Mouse (Mus musculus): ENCODE data around the gene Lrrc8d. TPM values are rescaled to one million over a fixed set of nuclear protein-coding genes. Genes with fewer than 3 reads are reported as not detected.
"Not testable (repeated sequence)": the region's sequence is repeated elsewhere in the genome, so short reads cannot be mapped to it uniquely, and the experiment has no call there.

The Lrrc8d gene
- polyA plus RNA-seq, 1 experiment from 2014 or later = 24.5 TPM

DNA sequence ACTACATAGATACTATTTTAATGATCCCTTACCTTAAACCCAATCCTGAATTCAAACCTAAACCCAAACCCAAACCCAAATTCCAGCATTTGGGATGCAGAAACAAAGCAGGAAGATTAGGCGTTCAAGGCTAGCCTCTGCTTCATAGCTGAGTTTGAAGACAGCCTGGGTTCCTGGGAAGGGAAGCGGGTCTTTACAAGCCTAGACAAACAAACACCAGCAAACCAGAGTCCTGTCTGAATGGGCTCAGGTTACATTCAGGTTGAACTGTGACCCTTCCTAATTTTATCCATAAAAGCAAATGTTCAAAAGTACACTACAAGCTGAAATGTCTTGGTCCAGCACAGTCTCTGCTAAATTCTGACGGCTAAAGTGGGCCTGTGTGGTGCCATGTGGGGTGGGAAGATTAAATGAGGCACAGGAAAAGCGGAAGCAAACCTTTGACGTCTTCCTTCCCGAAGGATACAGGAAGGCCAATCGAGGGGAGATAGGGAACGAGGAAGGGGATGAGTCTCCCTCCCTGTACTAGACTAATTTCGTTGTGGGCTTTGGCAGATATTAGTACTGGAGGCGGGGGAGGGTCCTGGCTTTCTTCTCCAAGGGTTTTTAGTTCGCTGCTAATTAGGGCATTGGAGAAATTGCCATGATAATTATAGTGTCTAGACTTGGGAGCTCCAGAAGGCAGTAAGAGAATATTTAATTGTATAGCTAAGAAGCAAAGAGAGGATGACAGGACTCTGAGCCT is 160.1 kb downstream of the Lrrc8d start:
- WGBS = 73% methylated on average over 11 of the region's 11 CpGs
- DNase-seq (ENCODE audit: low spot score, missing footprints) (peak; percentile 62), ATAC-seq (ENCODE audit: low FRiP score) (no peak)

DNA sequence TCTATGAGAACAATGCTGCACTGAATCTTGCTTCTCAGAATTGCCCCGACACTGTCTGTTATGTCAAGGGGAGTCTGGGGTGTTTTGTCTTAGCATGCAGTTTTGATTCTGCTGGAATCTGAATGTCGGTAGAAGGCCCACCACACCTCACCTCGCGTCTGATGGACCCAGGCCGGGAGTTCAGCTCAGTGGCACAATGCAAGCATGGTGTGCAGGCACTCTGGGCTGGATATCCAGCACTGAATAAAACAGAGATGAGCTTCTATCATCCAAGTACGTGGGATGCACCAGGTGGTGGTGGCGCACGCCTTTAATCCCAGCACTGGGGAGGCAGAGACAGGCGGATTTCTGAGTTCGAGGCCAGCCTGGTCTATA is 160.7 kb downstream of the Lrrc8d start:
- 90% methylated on average over 10 of the region's 10 CpGs for WGBS
- Histone ChIP-seq H3K4me3 (ENCODE audit: low read depth, low read length) (no peak overlapping the region), H3K4me1 (ENCODE audit: control insufficient read depth, insufficient read depth, low read length) (no peaks in the 10 kb centered on the region), H3K36me3 (ENCODE audit: control insufficient read depth, insufficient read depth, low read length) (no peaks in the 10 kb centered on the region), H3K4me2 (no peak overlapping the region), H3K27ac (ENCODE audit: low read depth, low read length) (no peak overlapping the region), H3K27me3 (ENCODE audit: control insufficient read depth, insufficient read depth, low read length) (no peaks in the 10 kb centered on the region), H3K9me3 (ENCODE audit: control insufficient read depth, low read length) (no peaks in the 10 kb centered on the region), H3K9ac (ENCODE audit: low read length) (no peak overlapping the region)
- ATAC-seq (ENCODE audit: low FRiP score) = no peak
- peak; percentile 67 for DNase-seq (ENCODE audit: low spot score, missing footprints)

More for the DNA sequence above, 160.1 kb downstream of the Lrrc8d start:
- Histone ChIP-seq H3K9me3 (ENCODE audit: control insufficient read depth, low read length) (no peaks in the 10 kb centered on the region), H3K4me3 (ENCODE audit: low read depth, low read length) (no peak overlapping the region), H3K4me2 (no peak overlapping the region), H3K9ac (ENCODE audit: low read length) (no peak overlapping the region), H3K4me1 (ENCODE audit: control insufficient read depth, insufficient read depth, low read length) (no peaks in the 10 kb centered on the region), H3K27me3 (ENCODE audit: control insufficient read depth, insufficient read depth, low read length) (no peaks in the 10 kb centered on the region), H3K27ac (ENCODE audit: low read depth, low read length) (no peak overlapping the region), H3K36me3 (ENCODE audit: control insufficient read depth, insufficient read depth, low read length) (no peaks in the 10 kb centered on the region)

DNA sequence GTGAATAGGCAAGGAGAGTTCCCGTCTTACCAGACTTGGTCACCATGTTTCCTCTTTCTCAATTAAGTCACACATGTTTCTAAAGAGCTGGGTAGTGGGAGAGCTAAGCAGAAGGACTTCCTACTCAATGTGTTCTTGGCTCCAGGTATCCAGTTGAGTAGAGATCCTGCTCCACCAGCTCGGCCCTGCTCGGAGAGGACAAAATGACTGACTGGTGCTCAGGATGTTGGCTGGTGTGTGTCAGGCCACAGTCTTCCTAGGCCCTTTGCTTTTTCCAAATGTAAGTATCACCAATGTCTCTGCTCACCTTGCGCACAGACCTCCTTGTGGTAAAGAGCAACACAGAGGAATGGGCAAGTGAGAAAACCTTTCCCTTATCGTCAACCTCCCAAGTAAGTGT is 161.8 kb downstream of the Lrrc8d start:
- no peaks in the 10 kb centered on the region for H3K9me3 ChIP-seq (ENCODE audit: control insufficient read depth, low read length)
- no peaks in the 10 kb centered on the region for H3K4me1 ChIP-seq (ENCODE audit: control insufficient read depth, insufficient read depth, low read length)
- no peak for ATAC-seq (ENCODE audit: low FRiP score)
- no peak overlapping the region for H3K4me2 ChIP-seq
- WGBS = 95% methylated on average over 5 of the region's 5 CpGs
- no peak overlapping the region for H3K9ac ChIP-seq (ENCODE audit: low read length)
- no peak overlapping the region for H3K4me3 ChIP-seq (ENCODE audit: low read depth, low read length)
- H3K27me3 ChIP-seq (ENCODE audit: control insufficient read depth, insufficient read depth, low read length) = no peaks in the 10 kb centered on the region
- H3K27ac ChIP-seq (ENCODE audit: low read depth, low read length) = no peak overlapping the region
- peak; percentile 17 for DNase-seq (ENCODE audit: low spot score, missing footprints)
- no peaks in the 10 kb centered on the region for H3K36me3 ChIP-seq (ENCODE audit: control insufficient read depth, insufficient read depth, low read length)

DNA sequence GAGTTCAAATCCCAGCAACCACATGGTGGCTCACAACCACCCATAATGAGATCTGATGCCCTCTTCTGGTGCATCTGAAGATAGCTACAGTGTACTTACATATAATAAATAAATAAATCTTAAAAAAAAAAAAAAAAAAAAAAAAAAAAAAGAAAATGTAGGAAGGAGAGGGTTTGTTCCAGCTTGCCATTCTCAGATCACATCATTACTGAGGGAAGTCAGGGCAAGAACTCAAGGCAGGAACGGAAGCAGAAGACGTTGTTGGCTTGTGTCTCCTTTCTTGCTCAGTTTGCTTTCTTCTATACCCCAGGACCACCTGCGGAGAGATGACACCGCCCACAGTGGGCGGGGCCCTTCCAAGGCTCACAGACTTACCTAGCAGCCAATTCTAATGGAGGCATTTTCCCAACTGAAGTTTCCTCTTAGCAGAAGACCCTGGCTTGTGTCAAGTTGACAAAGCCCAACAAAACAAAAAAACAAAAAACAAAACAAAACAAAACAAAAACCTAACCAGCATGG is 165.4 kb downstream of the Lrrc8d start:
- peak; percentile 75 for DNase-seq (ENCODE audit: low spot score, missing footprints)
- not testable (repeated sequence) for H3K27ac ChIP-seq (ENCODE audit: low read depth, low read length); H3K4me2 ChIP-seq; H3K4me1 ChIP-seq (ENCODE audit: control insufficient read depth, insufficient read depth, low read length); H3K36me3 ChIP-seq (ENCODE audit: control insufficient read depth, insufficient read depth, low read length); H3K9ac ChIP-seq (ENCODE audit: low read length); H3K9me3 ChIP-seq (ENCODE audit: control insufficient read depth, low read length); H3K4me3 ChIP-seq (ENCODE audit: low read depth, low read length); H3K27me3 ChIP-seq (ENCODE audit: control insufficient read depth, insufficient read depth, low read length); ATAC-seq (ENCODE audit: low FRiP score)
- WGBS = 41% methylated on average over 5 of the region's 5 CpGs

DNA sequence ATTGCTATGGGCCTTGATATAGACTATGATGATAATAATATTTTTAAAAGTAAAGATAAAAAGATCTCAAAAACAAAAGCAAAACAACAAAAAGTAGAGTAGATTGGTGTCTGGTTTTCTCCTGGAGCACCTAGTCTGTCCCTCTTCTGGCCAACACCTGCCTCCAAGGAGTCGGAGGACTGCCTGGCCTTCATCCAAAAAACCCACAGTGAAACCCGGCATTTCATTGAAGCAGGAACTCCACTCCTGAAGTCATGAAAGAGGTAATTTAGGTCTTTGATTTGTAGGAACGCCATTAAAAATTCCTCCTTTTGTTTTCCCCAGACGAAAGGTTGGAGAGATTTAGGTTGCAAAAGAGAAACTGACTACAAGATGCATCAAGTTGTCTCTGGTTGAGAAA is 167.7 kb downstream of the Lrrc8d start:
- ATAC-seq (ENCODE audit: low FRiP score) (no peak), DNase-seq (ENCODE audit: low spot score, missing footprints) (no peak)
- WGBS = 73% methylated on average over 4 of the region's 4 CpGs
- Histone ChIP-seq H3K9me3 (ENCODE audit: control insufficient read depth, low read length) (no peaks in the 10 kb centered on the region), H3K27me3 (ENCODE audit: control insufficient read depth, insufficient read depth, low read length) (no peaks in the 10 kb centered on the region), H3K27ac (ENCODE audit: low read depth, low read length) (no peak overlapping the region), H3K4me1 (ENCODE audit: control insufficient read depth, insufficient read depth, low read length) (no peaks in the 10 kb centered on the region), H3K9ac (ENCODE audit: low read length) (no peak overlapping the region), H3K4me3 (ENCODE audit: low read depth, low read length) (no peak overlapping the region), H3K36me3 (ENCODE audit: control insufficient read depth, insufficient read depth, low read length) (no peaks in the 10 kb centered on the region), H3K4me2 (no peak overlapping the region)

DNA sequence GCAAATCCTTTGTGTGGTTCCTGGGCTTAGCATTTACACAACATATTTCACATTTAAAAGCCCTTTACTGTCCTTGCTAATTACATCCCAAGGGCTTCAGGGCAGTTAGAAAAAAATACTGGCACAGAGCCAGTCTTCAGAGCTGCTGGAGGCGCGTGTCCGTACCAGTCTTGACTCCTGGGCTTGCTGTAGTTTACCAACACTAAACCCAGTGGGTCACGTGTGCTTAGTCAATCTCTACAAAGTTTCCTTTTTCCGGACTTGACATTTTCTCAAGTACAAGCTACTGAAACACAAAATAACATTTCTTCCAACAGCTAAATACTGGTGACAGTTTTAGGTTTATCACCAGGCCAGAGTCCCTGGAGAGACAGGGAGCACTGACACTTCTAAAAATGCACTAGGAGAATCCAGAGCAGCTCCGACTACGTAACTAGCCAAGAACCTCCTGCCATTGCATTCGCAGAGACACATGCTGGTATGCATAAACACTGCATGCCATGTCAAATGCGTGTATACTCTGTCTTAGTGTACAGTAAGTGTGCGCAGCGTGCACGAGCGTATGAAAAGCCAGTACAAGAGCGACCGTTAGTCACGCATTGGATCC is 168.2 kb downstream of the Lrrc8d start:
- DNase-seq (ENCODE audit: low spot score, missing footprints) (peak; percentile 76), ATAC-seq (ENCODE audit: low FRiP score) (no peak)
- Histone ChIP-seq H3K4me3 (ENCODE audit: low read depth, low read length) (no peak overlapping the region), H3K9ac (ENCODE audit: low read length) (no peak overlapping the region), H3K4me2 (no peak overlapping the region), H3K36me3 (ENCODE audit: control insufficient read depth, insufficient read depth, low read length) (no peaks in the 10 kb centered on the region), H3K27me3 (ENCODE audit: control insufficient read depth, insufficient read depth, low read length) (no peaks in the 10 kb centered on the region), H3K27ac (ENCODE audit: low read depth, low read length) (no peak overlapping the region), H3K4me1 (ENCODE audit: control insufficient read depth, insufficient read depth, low read length) (no peaks in the 10 kb centered on the region), H3K9me3 (ENCODE audit: control insufficient read depth, low read length) (no peaks in the 10 kb centered on the region)
- WGBS = 88% methylated on average over 16 of the region's 16 CpGs

DNA sequence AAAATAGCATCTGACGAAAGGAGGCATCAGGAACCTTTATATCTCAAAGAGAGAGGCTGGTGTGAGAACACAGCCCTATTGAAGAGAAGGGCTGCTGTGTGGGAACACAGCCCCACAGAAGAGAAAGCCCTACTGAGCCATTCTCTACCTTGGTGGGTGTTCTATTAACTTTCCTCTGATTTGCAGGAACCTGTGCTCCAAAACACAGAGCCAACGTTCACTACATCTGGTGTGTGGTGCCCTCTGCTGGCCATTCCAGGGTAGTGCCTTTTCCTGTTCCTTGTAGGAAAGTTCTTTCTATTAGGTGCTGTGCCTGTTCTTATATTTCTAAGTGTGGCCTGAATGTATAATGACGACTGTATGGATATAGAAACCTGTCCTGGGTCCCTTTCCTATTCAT is 168.8 kb downstream of the Lrrc8d start:
- H3K27ac ChIP-seq (ENCODE audit: low read depth, low read length) = no peak overlapping the region
- no peak overlapping the region for H3K4me3 ChIP-seq (ENCODE audit: low read depth, low read length)
- H3K4me1 ChIP-seq (ENCODE audit: control insufficient read depth, insufficient read depth, low read length) = no peaks in the 10 kb centered on the region
- H3K27me3 ChIP-seq (ENCODE audit: control insufficient read depth, insufficient read depth, low read length) = no peaks in the 10 kb centered on the region
- DNase-seq (ENCODE audit: low spot score, missing footprints) (peak; percentile 98), ATAC-seq (ENCODE audit: low FRiP score) (peak; percentile 57; the same call in 1 of the 2 replicates)
- WGBS = 24% methylated on average over 3 of the region's 3 CpGs
- no peaks in the 10 kb centered on the region for H3K36me3 ChIP-seq (ENCODE audit: control insufficient read depth, insufficient read depth, low read length)
- no peak overlapping the region for H3K4me2 ChIP-seq
- no peaks in the 10 kb centered on the region for H3K9me3 ChIP-seq (ENCODE audit: control insufficient read depth, low read length)
- H3K9ac ChIP-seq (ENCODE audit: low read length) = no peak overlapping the region

DNA sequence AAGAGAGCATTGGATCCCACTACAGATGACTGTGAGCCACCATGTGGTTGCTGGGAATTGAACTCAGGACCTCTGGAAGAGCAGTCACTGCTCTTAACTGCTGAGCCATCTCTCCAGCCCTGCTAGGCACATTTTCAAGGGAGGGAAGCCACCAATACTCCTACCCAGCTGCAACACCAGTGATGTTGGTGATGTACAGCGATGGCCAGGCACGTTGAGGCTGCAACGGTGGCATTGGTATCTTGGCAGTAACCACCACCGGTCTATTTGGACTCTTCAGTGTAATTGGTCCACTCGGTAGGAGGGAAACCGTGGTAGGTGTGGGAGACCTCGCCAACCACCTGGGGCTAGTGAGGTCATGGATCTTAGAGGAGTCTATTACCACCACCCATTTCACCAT is 170.0 kb downstream of the Lrrc8d start:
- Histone ChIP-seq H3K36me3 (ENCODE audit: control insufficient read depth, insufficient read depth, low read length) (no peaks in the 10 kb centered on the region), H3K27me3 (ENCODE audit: control insufficient read depth, insufficient read depth, low read length) (no peaks in the 10 kb centered on the region), H3K9me3 (ENCODE audit: control insufficient read depth, low read length) (no peaks in the 10 kb centered on the region), H3K27ac (ENCODE audit: low read depth, low read length) (no peak overlapping the region), H3K4me3 (ENCODE audit: low read depth, low read length) (no peak overlapping the region), H3K4me1 (ENCODE audit: control insufficient read depth, insufficient read depth, low read length) (no peaks in the 10 kb centered on the region), H3K4me2 (no peak overlapping the region), H3K9ac (ENCODE audit: low read length) (no peak overlapping the region)
- ATAC-seq (ENCODE audit: low FRiP score) = no peak
- no peak for DNase-seq (ENCODE audit: low spot score, missing footprints)
- WGBS = 91% methylated on average over 7 of the region's 7 CpGs

DNA sequence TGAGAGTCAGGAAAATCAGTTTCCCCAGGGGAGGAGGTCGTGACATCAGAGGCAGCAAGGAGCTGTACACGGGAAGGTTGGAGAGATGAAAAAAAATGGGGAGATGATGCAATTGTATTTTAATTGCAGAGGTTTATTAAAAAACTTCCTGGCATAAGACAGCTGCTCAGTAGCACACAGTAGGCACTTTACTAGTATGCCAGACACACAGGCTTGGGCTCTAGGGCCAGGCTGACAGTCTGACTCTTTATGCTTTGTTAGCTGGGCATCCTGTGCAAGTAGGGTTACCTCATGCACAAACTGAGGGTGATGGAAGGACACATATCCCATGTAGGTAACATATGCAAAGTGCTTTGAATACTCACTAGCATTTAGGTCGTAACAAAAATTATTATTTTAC is 171.4 kb downstream of the Lrrc8d start:
- Histone ChIP-seq H3K4me3 (ENCODE audit: low read depth, low read length) (no peak overlapping the region), H3K36me3 (ENCODE audit: control insufficient read depth, insufficient read depth, low read length) (no peaks in the 10 kb centered on the region), H3K27me3 (ENCODE audit: control insufficient read depth, insufficient read depth, low read length) (no peaks in the 10 kb centered on the region; the same call in 1 of the 2 replicates), H3K27ac (ENCODE audit: low read depth, low read length) (no peak overlapping the region), H3K4me1 (ENCODE audit: control insufficient read depth, insufficient read depth, low read length) (peaks cover 4% of the 10 kb centered on the region; the same call in 1 of the 2 replicates), H3K9me3 (ENCODE audit: control insufficient read depth, low read length) (no peaks in the 10 kb centered on the region), H3K4me2 (no peak overlapping the region), H3K9ac (ENCODE audit: low read length) (no peak overlapping the region)
- ATAC-seq (ENCODE audit: low FRiP score) = no peak
- no peak for DNase-seq (ENCODE audit: low spot score, missing footprints)
- 76% methylated on average over 3 of the region's 3 CpGs for WGBS
